Mouse (Mus musculus) heart, postnatal 0 days (tissue): Measurements from ENCODE around the gene Agtrap. TPM values are rescaled to one million over a fixed set of nuclear protein-coding genes. Genes with fewer than 3 reads are reported as not detected.

Source experiments
- ATAC-seq: fragments of 200-750 bp; cut with Nextera tagmentation; 2 replicates; pipeline ENCODE4 v1.8.0; 2017; ENCODE audit warnings: low read depth, moderate number of reproducible peaks, moderate library complexity; ENCODE audit not compliant: insufficient read depth
- DNase-seq: peaks from one replicate; pipeline ENCODE4 v3.0.0-alpha.2; 2016; ENCODE audit warnings: low spot score
- H3K27ac ChIP-seq: fragments of 300-500 bp; sonication (generic); 2 replicates; pipeline ENCODE4 v1.5.1; 2014; ENCODE audit warnings: low read depth, mild to moderate bottlenecking
- H3K27me3 ChIP-seq: fragments of 300-500 bp; sonication (generic); 2 replicates; pipeline ENCODE4 v1.6.1; 2014; ENCODE audit warnings: low read length, mixed read lengths; ENCODE audit not compliant: control insufficient read depth, insufficient read depth
- H3K36me3 ChIP-seq: fragments of 300-500 bp; sonication (generic); replicated peaks from 2 replicates; pipeline ENCODE4 v1.6.1; 2014; ENCODE audit warnings: low read length, mixed read lengths; ENCODE audit not compliant: control insufficient read depth, insufficient read depth
- H3K4me1 ChIP-seq: fragments of 300-500 bp; sonication (generic); 2 replicates; pipeline ENCODE4 v1.6.1; 2014; ENCODE audit warnings: antibody characterized with exemption; ENCODE audit not compliant: control insufficient read depth, insufficient read depth
- H3K4me2 ChIP-seq: fragments of 300-500 bp; sonication (generic); 2 replicates; pipeline ENCODE4 v1.6.1; 2014; ENCODE audit warnings: low read depth, mild to moderate bottlenecking, low read length, moderate library complexity
- H3K4me3 ChIP-seq: fragments of 300-500 bp; sonication (generic); 2 replicates; pipeline ENCODE4 v1.5.1; 2014; ENCODE audit warnings: low read depth, low read length
- H3K9ac ChIP-seq: fragments of 300-500 bp; sonication (generic); replicated peaks from 2 replicates; pipeline ENCODE4 v1.6.1; 2014; ENCODE audit warnings: low read depth, low read length, mixed read lengths
- H3K9me3 ChIP-seq: fragments of 300-500 bp; sonication (generic); replicated peaks from 2 replicates; pipeline ENCODE4 v1.6.1; 2016; ENCODE audit warnings: low read length; ENCODE audit not compliant: control insufficient read depth
- CTCF ChIP-seq: IDR thresholded peaks from 2 replicates; pipeline ENCODE4 v1.5.1; 2016; ENCODE audit warnings: antibody characterized with exemption, control low read depth, low read depth
- EP300 ChIP-seq: IDR thresholded peaks from 2 replicates; pipeline ENCODE4 v1.6.1; 2016; ENCODE audit warnings: antibody characterized with exemption, low read depth
- WGBS: fragments of 180-500 bp; shearing (Covaris S2); extraction: QIAGEN DNeasy Blood & Tissue Kit; methylation state at CpG from one replicate; pipeline ENCODE4 v1.1.7; 2014; 5-methylcytosine and 5-hydroxymethylcytosine counted together
- polyA plus RNA-seq: library from polyadenylated mRNA; unstranded; fragments of >200 nt; fragmentation: Nextera tagmentation; extraction: Ambion mirVana; gene quantifications from 2 replicates; pipeline ENCODE4 v1.2.1, GENCODE M21; 2015
- total RNA-seq: library from RNA; depleted of rRNA; stranded (reverse); fragments of >200 nt; gene quantifications from 2 replicates; pipeline ENCODE4 v1.2.3, GENCODE M21; 2014; ENCODE audit warnings: low replicate concordance

Gene Agtrap
- total and polyA plus RNA-seq, 2 experiments from 2014 or later = 22.9 to 31.4 TPM

DNA sequence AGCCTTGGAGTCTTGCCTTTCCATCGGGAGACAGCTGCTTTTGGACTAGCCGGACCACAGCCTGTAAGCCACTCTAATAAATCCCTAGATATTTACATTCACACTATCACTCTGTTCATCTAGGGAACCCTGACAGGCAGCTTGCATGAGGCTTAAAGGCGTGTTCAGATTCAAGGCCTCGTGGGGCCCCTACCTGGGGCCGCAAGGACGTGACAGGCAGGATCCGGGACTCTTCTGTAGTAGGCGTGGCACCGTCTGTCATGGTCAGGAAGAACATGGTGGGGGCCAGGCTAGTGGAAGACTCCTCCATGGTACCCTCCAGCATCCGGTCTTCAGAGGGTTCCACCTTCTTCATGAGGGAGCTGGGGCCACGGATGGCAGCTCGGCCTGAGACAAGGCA is 24.7 kb upstream of the Agtrap start:
- DNase-seq (no peak), ATAC-seq (no peak)
- Histone ChIP-seq H3K36me3 (no peaks in the 10 kb centered on the region), H3K9ac (no peak overlapping the region), H3K9me3 (0 out of 2 replicates have a peak, but pooled peaks cover 4% of the 10 kb centered on the region), H3K4me3 (no peak overlapping the region), H3K4me1 (no peaks in the 10 kb centered on the region), H3K27ac (no peak overlapping the region), H3K27me3 (peaks cover 9% of the 10 kb centered on the region; the same call in 1 of the 2 replicates), H3K4me2 (no peak overlapping the region)
- 72% methylated on average over 12 of the region's 12 CpGs for WGBS
- TF ChIP-seq EP300 (no peak), CTCF (no peak)

DNA sequence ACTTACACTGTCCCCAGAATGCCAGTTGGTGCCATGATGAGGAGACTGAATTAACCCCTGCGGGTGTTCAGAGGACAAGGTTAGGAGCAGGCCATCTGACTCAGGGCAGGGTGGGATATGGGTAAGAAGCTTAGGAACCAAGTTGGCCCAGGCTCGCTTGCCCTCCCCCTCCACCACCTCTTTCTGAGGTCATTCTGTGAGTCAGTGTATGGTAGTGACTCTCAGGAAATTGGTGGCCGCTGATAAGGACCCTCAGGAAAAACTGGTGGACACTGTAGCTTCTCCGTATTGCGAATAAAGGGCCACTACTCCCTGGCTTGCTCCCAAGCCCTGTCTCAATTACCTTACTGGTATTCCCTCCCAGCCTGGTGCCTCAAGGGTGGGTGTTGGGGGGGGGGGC is 21.4 kb upstream of the Agtrap start:
- Histone ChIP-seq H3K27me3 (no peaks in the 10 kb centered on the region), H3K4me2 (no peak overlapping the region), H3K36me3 (no peaks in the 10 kb centered on the region), H3K4me3 (no peak overlapping the region), H3K27ac (no peak overlapping the region), H3K9ac (no peak overlapping the region), H3K9me3 (no peaks in the 10 kb centered on the region), H3K4me1 (no peaks in the 10 kb centered on the region)
- DNase-seq (no peak), ATAC-seq (no peak)
- 52% methylated on average over 5 of the region's 5 CpGs for whole genome bisulfite sequencing
- no peak for TF ChIP-seq EP300
- no peak for TF ChIP-seq CTCF

DNA sequence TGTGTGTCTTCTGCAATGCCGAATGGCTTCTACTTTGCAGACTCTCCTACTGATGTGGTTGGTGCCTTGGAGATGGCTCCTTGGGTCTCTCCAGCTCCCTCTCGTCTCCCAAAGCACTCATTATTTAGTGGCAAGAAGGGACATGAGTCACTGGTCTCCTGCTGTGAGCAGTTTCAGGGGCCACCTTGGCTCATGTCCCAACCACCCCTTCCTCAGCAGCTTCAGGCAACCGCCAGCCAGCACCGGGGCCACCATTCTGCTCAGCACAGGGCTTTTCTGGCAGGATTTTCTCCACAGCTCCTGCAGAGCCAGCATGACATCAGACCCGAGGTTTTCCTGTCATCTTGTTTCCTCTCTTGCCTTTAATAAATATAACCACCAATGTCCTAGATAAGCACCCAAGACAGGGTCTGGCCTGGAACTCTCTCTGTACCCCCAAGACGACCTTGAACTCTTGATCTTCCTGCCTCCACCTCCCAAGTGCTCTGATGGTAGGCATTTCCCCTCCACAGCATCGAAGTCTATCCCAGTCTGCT is 20.8 kb upstream of the Agtrap start:
- no peaks in the 10 kb centered on the region for H3K4me1 ChIP-seq
- ATAC-seq (no peak), DNase-seq (no peak)
- 43% methylated on average over 7 of the region's 7 CpGs for WGBS
- TF ChIP-seq CTCF = no peak
- no peak for TF ChIP-seq EP300
- H3K27ac ChIP-seq = no peak overlapping the region
- no peak overlapping the region for H3K4me3 ChIP-seq
- H3K36me3 ChIP-seq = no peaks in the 10 kb centered on the region
- no peak overlapping the region for H3K4me2 ChIP-seq
- H3K9me3 ChIP-seq = no peaks in the 10 kb centered on the region
- H3K27me3 ChIP-seq = no peaks in the 10 kb centered on the region
- H3K9ac ChIP-seq = no peak overlapping the region

DNA sequence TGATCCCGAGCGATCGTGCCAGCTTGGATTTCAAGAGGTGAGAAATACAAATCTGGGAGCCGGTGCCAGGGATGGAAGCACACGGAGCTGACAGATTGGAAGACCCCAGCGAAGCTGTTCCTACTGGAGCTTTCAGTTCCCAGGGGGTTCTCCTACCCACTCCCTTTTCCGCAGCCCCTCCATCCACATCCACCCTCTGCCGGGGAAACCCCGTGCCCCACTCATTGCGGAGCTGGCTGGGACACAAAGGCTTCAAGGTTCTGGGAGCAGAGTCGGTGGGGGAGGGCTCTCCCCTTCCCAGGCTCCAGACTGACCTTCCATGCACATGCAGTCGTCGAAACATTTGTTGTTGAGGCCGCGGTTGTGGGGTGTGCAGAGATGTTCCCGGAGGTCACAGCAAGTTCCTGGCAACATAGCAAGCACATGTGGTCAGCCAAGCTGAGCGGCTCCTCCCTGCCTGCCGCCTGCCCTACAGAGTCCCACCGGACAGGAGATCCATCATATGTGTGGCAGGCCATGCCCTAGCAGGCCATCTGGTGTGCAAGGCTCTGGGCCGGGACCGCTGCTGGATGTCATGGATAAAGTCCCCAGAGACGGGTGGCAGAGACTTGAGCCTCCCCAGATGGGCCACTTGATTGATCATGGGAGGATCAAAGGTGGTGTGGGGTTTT is 19.9 kb upstream of the Agtrap start:
- no peaks in the 10 kb centered on the region for H3K9me3 ChIP-seq
- ATAC-seq (no peak), DNase-seq (no peak)
- no peaks in the 10 kb centered on the region for H3K4me1 ChIP-seq
- no peaks in the 10 kb centered on the region for H3K36me3 ChIP-seq
- H3K9ac ChIP-seq = no peak overlapping the region
- H3K4me3 ChIP-seq = no peak overlapping the region
- H3K27ac ChIP-seq = no peak overlapping the region
- H3K27me3 ChIP-seq = no peaks in the 10 kb centered on the region
- no peak overlapping the region for H3K4me2 ChIP-seq
- 49% methylated on average over 22 of the region's 22 CpGs for WGBS
- TF ChIP-seq EP300 (no peak), CTCF (no peak)

DNA sequence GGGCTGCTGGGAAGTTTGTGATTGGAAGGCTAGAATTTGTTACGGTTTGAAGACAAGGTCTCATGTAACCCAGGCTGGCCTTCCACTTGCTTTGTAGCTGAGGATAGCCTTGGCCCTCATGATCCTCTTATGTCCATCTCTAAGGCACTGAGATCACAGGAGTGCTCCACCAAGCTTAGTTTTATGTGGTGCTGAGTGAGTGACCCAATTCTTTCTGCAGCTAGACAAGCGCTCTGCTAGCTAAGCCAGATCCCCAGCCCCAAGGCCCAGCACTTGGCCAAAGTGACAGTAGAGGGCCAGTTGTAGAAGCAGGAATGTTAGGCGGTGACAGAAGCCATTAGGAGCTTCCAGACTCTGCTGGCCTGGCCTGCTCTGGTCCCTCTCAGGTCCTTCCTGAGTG is 16.3 kb upstream of the Agtrap start:
- 71% methylated on average over 3 of the region's 3 CpGs for WGBS
- ATAC-seq = no peak
- TF ChIP-seq EP300 (no peak), CTCF (no peak)

More for the DNA sequence above, 16.3 kb upstream of the Agtrap start:
- H3K9ac ChIP-seq = no peak overlapping the region
- H3K9me3 ChIP-seq = no peaks in the 10 kb centered on the region
- no peaks in the 10 kb centered on the region for H3K36me3 ChIP-seq
- no peak for DNase-seq
- 0 out of 2 replicates have a peak, but pooled peaks cover 5% of the 10 kb centered on the region for H3K27me3 ChIP-seq
- H3K4me2 ChIP-seq = no peak overlapping the region
- no peaks in the 10 kb centered on the region for H3K4me1 ChIP-seq
- H3K27ac ChIP-seq = no peak overlapping the region
- no peak overlapping the region for H3K4me3 ChIP-seq
